Mouse (Mus musculus) CH12.LX (cell line): ENCODE results near the gene 4930523C07Rik. TPM values are rescaled to one million over a fixed set of nuclear protein-coding genes. Genes with fewer than 3 reads are reported as not detected.

Experiments
- DNase-seq: peaks from one replicate; pipeline ENCODE4 v3.0.0-alpha.2; 2013; ENCODE audit errors: extremely low read depth
- H3K27ac ChIP-seq: 2 replicates; pipeline ENCODE4 v1.5.1; 2012; ENCODE audit warnings: low read depth, mild to moderate bottlenecking, control low read depth, moderate library complexity; ENCODE audit not compliant: insufficient read depth
- H3K27me3 ChIP-seq: replicated peaks from 2 replicates; pipeline ENCODE3; 2012; ENCODE audit warnings: inconsistent platforms
- H3K36me3 ChIP-seq, 2 experiments: replicated peaks in 1 of 2; 2 replicates each; pipeline versions ENCODE3 to v1.6.1; 2012; ENCODE audit warnings: inconsistent platforms in 1 of 2, low read length in 1 of 2, mild to moderate bottlenecking in 1 of 2, mixed read lengths in 1 of 2, moderate library complexity in 1 of 2; ENCODE audit not compliant: control insufficient read depth in 1 of 2, insufficient read depth in 1 of 2
- H3K4me1 ChIP-seq, 2 experiments: 2 replicates each; pipeline ENCODE4 v1.6.1; 2012; ENCODE audit warnings: inconsistent platforms in 1 of 2, moderate library complexity in 1 of 2; ENCODE audit not compliant: insufficient read depth in 2 of 2, control insufficient read depth in 1 of 2
- H3K4me2 ChIP-seq: 2 replicates; pipeline ENCODE4 v1.6.1; 2012; ENCODE audit warnings: low read depth, mild to moderate bottlenecking, control low read depth; ENCODE audit not compliant: poor library complexity, insufficient read depth, severe bottlenecking
- H3K4me3 ChIP-seq, 3 experiments: fragments of 150-350 bp in 1 of 3; sonication (generic) in 1 of 3; replicated peaks in 1 of 3; 2 replicates each; pipeline versions ENCODE3 to v1.5.1; 2011 to 2012; ENCODE audit warnings: low read depth in 2 of 3, low read length in 2 of 3, mild to moderate bottlenecking in 2 of 3, moderate library complexity in 2 of 3, control low read depth in 1 of 3, improper control_type of control experiment in 1 of 3, inconsistent platforms in 1 of 3, mixed read lengths in 1 of 3; ENCODE audit not compliant: poor library complexity in 1 of 3
- H3K79me2 ChIP-seq: replicated peaks from 2 replicates; pipeline ENCODE4 v1.6.1; 2012; ENCODE audit warnings: mild to moderate bottlenecking, moderate library complexity; ENCODE audit not compliant: control insufficient read depth, poor library complexity, insufficient read depth, severe bottlenecking; ENCODE audit errors: extremely low read depth
- H3K9ac ChIP-seq: 2 replicates; pipeline ENCODE4 v1.6.1; 2012; ENCODE audit warnings: low read depth, mild to moderate bottlenecking, control low read depth, moderate library complexity; ENCODE audit not compliant: insufficient read depth
- H3K9me3 ChIP-seq: replicated peaks from 2 replicates; pipeline ENCODE3; 2012; ENCODE audit warnings: low read length, inconsistent platforms, mixed read lengths
- BHLHE40 ChIP-seq: IDR thresholded peaks from 2 replicates; pipeline ENCODE4 v1.6.1; 2011; ENCODE audit warnings: mild to moderate bottlenecking, low read depth, low read length, improper control_type of control experiment
- CHD1 ChIP-seq: IDR thresholded peaks from 2 replicates; pipeline ENCODE4 v1.6.1; 2012; ENCODE audit warnings: low read depth, low read length, improper control_type of control experiment, inconsistent platforms
- CHD2 ChIP-seq: IDR thresholded peaks from 2 replicates; pipeline ENCODE4 v1.6.1; 2011; ENCODE audit warnings: low read length, improper control_type of control experiment
- E2F4 ChIP-seq: IDR thresholded peaks from 2 replicates; pipeline ENCODE4 v1.6.1; 2011; ENCODE audit warnings: low read depth, low read length, improper control_type of control experiment; ENCODE audit not compliant: insufficient replicate concordance
- ELF1 ChIP-seq: IDR thresholded peaks from 2 replicates; pipeline ENCODE4 v1.6.1; 2014; ENCODE audit warnings: low read depth, mild to moderate bottlenecking, inconsistent platforms, low read length, improper control_type of control experiment
- EP300 ChIP-seq: IDR thresholded peaks from 2 replicates; pipeline ENCODE4 v1.6.1; 2011; ENCODE audit warnings: low read length, improper control_type of control experiment
- ETS1 ChIP-seq: conservative IDR thresholded peaks from 2 replicates; pipeline ENCODE4 v1.6.1; 2012; ENCODE audit warnings: low read depth, mild to moderate bottlenecking, inconsistent platforms, low read length, improper control_type of control experiment, moderate library complexity
- IRF4 ChIP-seq: IDR thresholded peaks from 2 replicates; pipeline ENCODE4 v1.6.1; 2014; ENCODE audit warnings: low read depth, mild to moderate bottlenecking, inconsistent platforms, low read length, improper control_type of control experiment
- JUND ChIP-seq: conservative IDR thresholded peaks from 2 replicates; pipeline ENCODE4 v1.6.1; 2011; ENCODE audit warnings: low read depth, low read length, improper control_type of control experiment
- MAFK ChIP-seq: IDR thresholded peaks from 2 replicates; pipeline ENCODE4 v1.6.1; 2011; ENCODE audit warnings: low read length, improper control_type of control experiment; ENCODE audit not compliant: insufficient replicate concordance
- MAX ChIP-seq: IDR thresholded peaks from 2 replicates; pipeline ENCODE4 v1.6.1; 2011; ENCODE audit warnings: low read length, improper control_type of control experiment
- MXI1 ChIP-seq: IDR thresholded peaks from 2 replicates; pipeline ENCODE4 v1.6.1; 2011; ENCODE audit warnings: mild to moderate bottlenecking, low read depth, low read length, improper control_type of control experiment
- MYC ChIP-seq: IDR thresholded peaks from 2 replicates; pipeline ENCODE4 v1.6.1; 2011; ENCODE audit warnings: low read depth, mild to moderate bottlenecking, improper control_type of control experiment, low read length
- NELFE ChIP-seq: IDR thresholded peaks from 2 replicates; pipeline ENCODE4 v1.6.1; 2011; ENCODE audit warnings: low read depth, low read length, improper control_type of control experiment
- PAX5 ChIP-seq: IDR thresholded peaks from 2 replicates; pipeline ENCODE4 v1.6.1; 2012; ENCODE audit warnings: low read length, inconsistent platforms, mixed read lengths
- POLR2AphosphoS2 ChIP-seq: IDR thresholded peaks from 2 replicates; pipeline ENCODE4 v1.6.1; 2011; ENCODE audit warnings: low read depth, low read length, improper control_type of control experiment
- RCOR1 ChIP-seq: conservative IDR thresholded peaks from 2 replicates; pipeline ENCODE4 v1.6.1; 2012; ENCODE audit warnings: low read depth, mild to moderate bottlenecking, inconsistent platforms, low read length, improper control_type of control experiment
- SIN3A ChIP-seq: IDR thresholded peaks from 2 replicates; pipeline ENCODE4 v1.6.1; 2012; ENCODE audit warnings: low read length, improper control_type of control experiment, inconsistent platforms
- SMC3 ChIP-seq: IDR thresholded peaks from 2 replicates; pipeline ENCODE4 v1.6.1; 2011; ENCODE audit warnings: low read depth, low read length, improper control_type of control experiment
- TBP ChIP-seq: conservative IDR thresholded peaks from 2 replicates; pipeline ENCODE4 v1.6.1; 2011; ENCODE audit warnings: low read depth, low read length, improper control_type of control experiment
- TCF12 ChIP-seq: IDR thresholded peaks from 2 replicates; pipeline ENCODE4 v1.6.1; 2014; ENCODE audit warnings: low read depth, mild to moderate bottlenecking, inconsistent platforms, low read length, improper control_type of control experiment
- USF1 ChIP-seq: IDR thresholded peaks from 2 replicates; pipeline ENCODE4 v1.6.1; 2014; ENCODE audit warnings: low read depth, mild to moderate bottlenecking, inconsistent platforms, low read length, improper control_type of control experiment
- USF2 ChIP-seq: conservative IDR thresholded peaks from 2 replicates; pipeline ENCODE4 v1.6.1; 2011; ENCODE audit warnings: low read depth, low read length, improper control_type of control experiment
- ZKSCAN1 ChIP-seq: IDR thresholded peaks from 2 replicates; pipeline ENCODE4 v1.6.1; 2012; ENCODE audit warnings: low read depth, inconsistent platforms, low read length, improper control_type of control experiment, borderline replicate concordance
- ZNF384 ChIP-seq: IDR thresholded peaks from 2 replicates; pipeline ENCODE4 v1.6.1; 2012; ENCODE audit warnings: low read depth, low read length, improper control_type of control experiment, inconsistent platforms
- dilution Hi-C: fragments of 300-500 bp; cut with MboI; formaldehyde crosslinking; loops from 2 replicates; pipeline ENCODE4 v1.14.3; 2020; ENCODE audit warnings: low sequenced_read_pairs; ENCODE audit not compliant: extremely low pct_unique_long_range_greater_than_20kb, extremely low pct_ligation_motif_present
- in situ Hi-C: fragments of 300-500 bp; cut with MboI; formaldehyde crosslinking; loops from 3 replicates; pipeline ENCODE4 v1.14.3; 2019; ENCODE audit warnings: low sequenced_read_pairs, low pct_ligation_motif_present, low pct_unique_long_range_greater_than_20kb, mixed read lengths
- polyA plus RNA-seq: library from polyadenylated mRNA; unstranded; fragments of >175 nt; gene quantifications from 2 replicates; pipeline ENCODE4 v1.2.1, GENCODE M21; 2012; ENCODE audit warnings: low read depth; ENCODE audit not compliant: insufficient read length
- total RNA-seq, 2 experiments: library from RNA; depleted of rRNA; stranded (reverse); fragments of 300-350 nt in 1 of 2; fragments of >200 nt in 1 of 2; gene quantifications; 2 replicates each; pipeline ENCODE4 v1.2.3; 2012 to 2014

4930523C07Rik gene
- total and polyA plus RNA-seq, 3 experiments, result 13.1 to 28.2 (median 18.0) TPM

GRCm38 (mm10) chr1:159999232-159999631, 45.0 kb upstream of the 4930523C07Rik start:
- in situ Hi-C loops (loop anchor here (5.0 kb wide), 1 partner anchor 58 kb away; no protein-coding TSS in a partner anchor), dilution Hi-C loops (no loop called here)
- H3K27ac ChIP-seq, result peak overlapping the region; percentile 22; the same call in 1 of the 2 replicates
- H3K79me2 ChIP-seq, result no peaks in the 10 kb centered on the region
- H3K36me3 ChIP-seq, result no peaks in the 10 kb centered on the region
- peak; percentile 68 for DNase-seq
- no peak for TF ChIP-seq CHD1
- peak; percentile 92 for TF ChIP-seq BHLHE40
- TF ChIP-seq ETS1, result peak; percentile 68; the same call in 1 of the 2 replicates
- peak; percentile 25; the same call in 1 of the 2 replicates for TF ChIP-seq USF2
- 0 out of 2 replicates have a peak, but pooled peaks have one; percentile 26 for TF ChIP-seq CHD2
- TF ChIP-seq POLR2AphosphoS2, result no peak
- peak; percentile 69 for TF ChIP-seq EP300
- peak; percentile 69 for TF ChIP-seq MXI1
- no peak for TF ChIP-seq RCOR1
- TF ChIP-seq TBP, result 0 out of 2 replicates have a peak, but pooled peaks have one; percentile 24
- TF ChIP-seq IRF4, result peak; percentile 58; the same call in 1 of the 2 replicates
- TF ChIP-seq SIN3A, result peak; percentile 71
- TF ChIP-seq MAX, result peak; percentile 98
- TF ChIP-seq ZNF384, result no peak
- TF ChIP-seq SMC3, result peak; percentile 25; the same call in 1 of the 2 replicates
- TF ChIP-seq TCF12, result 0 out of 2 replicates have a peak, but pooled peaks have one; percentile 43
- 0 out of 2 replicates have a peak, but pooled peaks have one; percentile 26 for TF ChIP-seq MAFK
- peak; percentile 98 for TF ChIP-seq MYC
- TF ChIP-seq JUND, result peak; percentile 45; the same call in 1 of the 2 replicates
- TF ChIP-seq USF1, result no peak; the same call in 1 of the 2 replicates
- TF ChIP-seq, all 38 proteins: peak for 15
- no peak overlapping the region for H3K9ac ChIP-seq
- peaks cover 17 to 57% of the 10 kb centered on the region in 2 experiments for H3K4me1 ChIP-seq
- no peak overlapping the region for H3K4me3 ChIP-seq
- no peaks in the 10 kb centered on the region for H3K27me3 ChIP-seq
- 0 out of 2 replicates have a peak overlapping the region, but pooled peaks have one; percentile 41 for H3K4me2 ChIP-seq
- H3K9me3 ChIP-seq, result no peaks in the 10 kb centered on the region

GRCm38 (mm10) chr1:160005319-160005718, 38.9 kb upstream of the 4930523C07Rik start:
- in situ Hi-C loops, result no loop called here
- H3K4me1 ChIP-seq, result peaks cover 3 to 48% of the 10 kb centered on the region in 2 experiments

More at GRCm38 (mm10) chr1:160005319-160005718, 38.9 kb upstream of the 4930523C07Rik start:
- no peak overlapping the region for H3K4me3 ChIP-seq
- no peaks in the 10 kb centered on the region for H3K27me3 ChIP-seq
- no peak overlapping the region for H3K27ac ChIP-seq
- H3K36me3 ChIP-seq, result no peaks in the 10 kb centered on the region
- dilution Hi-C loops, result no loop called here
- no peaks in the 10 kb centered on the region for H3K9me3 ChIP-seq
- no peak overlapping the region for H3K9ac ChIP-seq
- H3K4me2 ChIP-seq, result no peak overlapping the region
- H3K79me2 ChIP-seq, result no peaks in the 10 kb centered on the region
- TF ChIP-seq NELFE (no peak), PAX5 (no peak), CHD2 (no peak), ZKSCAN1 (no peak), JUND (no peak), E2F4 (no peak), ELF1 (no peak)
- DNase-seq, result no peak
